Mouse (Mus musculus) right cerebral cortex, adult 18-20 months (tissue): ENCODE measurements at regions not wholly inside any gene's neighbourhood (a gene's known extent, or its start where the extent isn't known, plus 50 kb on each side); places are given as distances from the start of the nearest gene placed in this dataset.

Experiments used
- DNase-seq: peaks from one replicate; pipeline ENCODE4 v3.0.0; 2022; ENCODE audit warnings: mixed read lengths

DNA sequence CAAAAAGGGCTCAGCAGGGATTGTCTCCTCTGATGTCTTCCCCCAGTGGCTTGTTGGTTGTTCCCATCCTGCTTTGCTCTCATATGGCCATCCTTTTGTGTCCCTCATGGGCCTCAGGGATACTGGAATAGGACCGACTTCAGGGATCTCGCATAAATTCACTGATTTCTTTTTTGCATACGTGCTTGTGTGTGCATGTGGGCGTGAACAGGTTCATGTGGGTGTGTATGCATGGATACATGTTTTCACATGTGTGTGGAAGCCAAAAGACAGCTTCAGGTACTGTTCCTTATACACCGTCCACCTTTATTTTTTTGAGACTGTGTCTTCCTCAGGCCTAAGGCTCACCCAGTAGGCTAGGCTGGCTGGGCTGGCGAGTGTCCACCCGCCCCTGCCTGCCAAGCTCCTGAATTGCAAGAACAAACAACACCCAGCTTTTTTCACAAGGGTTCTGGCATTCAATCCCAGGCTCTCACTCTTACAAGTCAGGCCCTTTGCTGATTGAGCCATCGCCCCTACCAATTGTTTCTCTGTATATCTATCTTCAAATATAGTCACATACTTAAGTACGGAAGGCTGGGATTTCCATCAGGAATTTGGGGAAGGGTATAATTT, 127.0 kb upstream of the Hmgn3 start:
- DNase-seq, result no peak

DNA sequence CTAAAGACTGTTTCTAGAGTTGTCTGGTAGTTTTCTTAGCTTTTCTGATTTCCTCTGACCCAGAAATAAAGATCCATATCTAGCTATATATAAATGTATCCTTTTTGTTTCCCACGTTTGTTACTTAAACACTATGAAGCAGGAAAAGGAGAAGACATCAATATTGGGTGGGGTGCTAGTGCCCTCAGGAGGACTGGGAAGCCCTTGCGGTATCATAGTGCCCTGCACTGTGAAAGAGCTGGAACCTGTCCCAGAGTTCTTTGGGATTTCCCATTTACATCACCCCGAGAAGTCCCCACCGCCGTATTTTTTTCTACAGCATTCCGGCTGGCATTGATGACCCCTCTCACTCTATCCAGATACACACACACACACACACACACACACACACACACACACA, 119.3 kb upstream of the Hmgn3 start:
- DNase-seq, result no peak

DNA sequence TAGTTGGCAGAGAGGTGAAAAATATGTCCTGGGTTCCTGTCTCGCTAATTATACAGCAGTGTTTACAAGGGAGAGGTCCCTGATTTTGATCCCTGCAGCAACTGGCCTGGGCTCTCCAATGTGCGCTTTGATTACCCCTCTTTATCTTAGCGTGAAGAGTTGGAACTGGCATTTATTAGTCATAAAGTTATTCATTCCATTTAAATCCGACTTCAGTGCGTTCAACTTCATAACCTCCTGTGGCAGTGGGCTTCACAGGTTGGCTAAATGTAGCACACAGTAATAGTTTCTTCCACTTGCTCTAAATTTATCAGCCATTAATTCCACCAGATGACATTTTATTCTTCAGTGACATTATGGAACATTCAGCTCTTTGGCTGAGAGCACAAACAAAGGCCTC, 113.0 kb upstream of the Hmgn3 start:
- no peak for DNase-seq

DNA sequence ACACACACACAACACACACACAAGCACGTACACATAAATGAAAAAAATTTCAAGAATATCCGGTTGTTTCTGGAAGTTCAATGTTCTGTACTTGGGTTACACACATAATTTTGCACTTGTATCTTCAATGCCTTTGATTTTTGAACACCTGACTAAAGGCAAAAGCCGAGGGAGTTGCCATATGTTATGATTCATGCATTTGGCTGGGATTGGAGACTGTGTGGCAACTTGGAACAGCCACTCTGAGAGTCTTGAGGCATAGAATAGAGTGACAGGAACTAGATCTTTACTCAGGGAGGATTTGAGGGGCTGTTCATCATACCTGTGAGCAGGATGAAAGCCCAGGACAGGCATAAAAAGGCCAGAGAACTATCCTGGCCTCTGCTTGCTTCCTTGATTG, 112.5 kb upstream of the Hmgn3 start:
- peak; percentile 23 for DNase-seq

DNA sequence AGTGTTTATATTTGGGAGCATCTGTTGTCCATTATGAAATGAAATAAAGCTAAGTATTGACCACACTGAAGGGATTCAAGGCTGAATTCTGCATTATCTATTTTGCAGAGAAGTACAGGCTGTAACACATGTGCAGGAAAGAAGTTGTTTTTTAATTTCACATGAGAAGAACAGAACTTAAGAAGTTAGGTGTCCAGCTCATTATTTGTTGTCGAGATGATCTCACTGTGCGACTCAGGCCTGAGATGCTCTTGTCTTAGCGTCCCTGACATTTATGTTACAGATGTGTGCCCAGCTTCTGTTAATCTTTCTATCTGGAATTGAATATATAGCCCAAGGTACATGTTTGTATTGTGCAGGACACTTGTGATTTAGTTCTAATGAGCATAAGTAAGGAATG, 112.0 kb upstream of the Hmgn3 start:
- DNase-seq, result no peak

GRCm38 (mm10) chr9:83254356-83254755, 107.9 kb upstream of the Hmgn3 start:
- DNase-seq, result no peak

GRCm38 (mm10) chr9:83253789-83254188, 107.3 kb upstream of the Hmgn3 start:
- DNase-seq, result no peak

GRCm38 (mm10) chr9:83251793-83252192, 105.3 kb upstream of the Hmgn3 start:
- no peak for DNase-seq

- DNase-seq, result no peak
These were observed 103.4 kb upstream of the Hmgn3 start for GRCm38 (mm10) chr9:83249871-83250270.

DNA sequence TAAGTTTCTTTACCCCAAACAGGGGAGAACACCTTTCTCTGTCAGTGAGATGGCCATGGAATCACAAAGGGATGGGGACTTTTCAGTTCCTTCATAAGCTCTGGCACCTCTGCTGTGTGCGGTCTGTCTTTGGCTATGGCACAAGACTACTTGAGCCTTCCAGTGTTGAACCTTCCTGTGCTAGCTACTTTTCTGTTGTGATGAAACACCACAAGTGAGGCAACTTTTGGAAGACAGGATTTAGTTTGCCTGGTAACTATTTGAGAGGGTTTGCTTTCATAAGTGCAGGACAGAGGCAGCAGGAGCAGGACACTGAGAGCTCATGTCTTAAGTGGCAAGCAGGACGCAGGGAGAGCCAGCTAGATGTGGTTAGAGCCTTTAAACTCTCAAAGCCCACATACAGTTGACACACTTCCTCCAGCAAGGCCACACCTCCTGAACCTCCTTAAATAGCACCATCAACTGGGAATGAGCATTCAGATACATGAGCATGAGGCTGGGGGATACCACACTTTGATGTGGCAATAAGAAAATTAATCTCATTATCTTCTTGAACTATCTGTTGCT, 101.8 kb upstream of the Hmgn3 start:
- no peak for DNase-seq

GRCm38 (mm10) chr9:83247066-83247668, 100.7 kb upstream of the Hmgn3 start:
- no peak for DNase-seq

DNA sequence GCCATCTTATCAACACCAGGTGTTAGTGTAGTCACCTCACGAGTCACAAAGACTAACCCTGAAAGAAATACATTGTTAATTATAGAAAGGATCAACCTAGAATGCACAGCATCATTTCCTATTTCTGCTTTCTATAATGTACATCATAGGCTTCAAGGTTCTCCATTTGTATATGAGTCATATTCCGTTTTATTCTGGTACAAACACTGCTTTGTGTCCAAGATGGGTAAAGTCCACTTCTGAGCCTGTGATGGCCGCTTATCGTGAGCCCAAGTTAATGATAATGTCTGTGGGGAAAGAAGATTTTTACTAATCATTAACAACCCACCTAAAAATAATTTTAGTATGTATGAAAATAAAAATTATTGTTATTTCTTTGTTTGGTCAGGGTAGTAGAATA, 94.6 kb upstream of the Hmgn3 start:
- DNase-seq, result no peak

DNA sequence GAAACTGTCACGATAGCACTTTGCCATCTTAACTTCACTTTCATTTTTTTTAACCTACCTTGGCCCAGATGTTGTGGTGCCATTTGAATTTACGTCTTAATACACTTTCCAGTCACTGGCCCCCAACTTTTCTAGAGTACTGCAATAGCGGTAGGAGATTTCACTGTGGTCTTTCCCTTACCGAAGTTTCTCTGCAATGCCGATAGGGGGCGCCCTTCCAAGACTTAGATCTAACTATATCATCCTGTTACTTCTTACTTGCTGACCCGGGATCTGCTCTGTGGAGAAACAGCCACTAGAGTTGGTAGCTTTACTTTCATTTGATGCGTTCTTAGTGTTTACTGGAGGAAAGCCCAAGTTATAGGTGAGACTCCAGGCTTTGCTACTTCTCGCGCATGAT, 92.6 kb upstream of the Hmgn3 start:
- DNase-seq, result no peak

- DNase-seq, result no peak
These were observed 75.4 kb upstream of the Hmgn3 start for GRCm38 (mm10) chr9:83221866-83222265.

DNA sequence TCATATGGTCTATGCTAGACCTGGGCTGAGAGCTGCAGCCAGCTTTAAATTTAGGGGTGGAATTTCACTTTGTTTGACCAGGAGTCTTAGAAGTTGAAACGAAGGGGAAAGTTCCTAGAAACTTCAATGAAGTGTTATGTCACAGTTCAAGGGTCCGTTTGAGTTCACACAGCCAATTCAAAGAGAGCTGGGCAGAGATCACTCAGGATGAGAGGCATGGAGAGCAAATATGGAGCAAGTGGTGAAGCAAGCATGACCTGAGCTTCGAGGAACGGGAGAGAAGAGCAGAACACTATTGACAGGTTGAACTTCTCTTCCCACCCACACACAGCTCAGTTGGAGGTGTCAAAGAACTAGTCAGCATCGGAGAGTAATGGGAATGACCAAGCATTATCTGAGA, 56.1 kb upstream of the Hmgn3 start:
- DNase-seq, result no peak

DNA sequence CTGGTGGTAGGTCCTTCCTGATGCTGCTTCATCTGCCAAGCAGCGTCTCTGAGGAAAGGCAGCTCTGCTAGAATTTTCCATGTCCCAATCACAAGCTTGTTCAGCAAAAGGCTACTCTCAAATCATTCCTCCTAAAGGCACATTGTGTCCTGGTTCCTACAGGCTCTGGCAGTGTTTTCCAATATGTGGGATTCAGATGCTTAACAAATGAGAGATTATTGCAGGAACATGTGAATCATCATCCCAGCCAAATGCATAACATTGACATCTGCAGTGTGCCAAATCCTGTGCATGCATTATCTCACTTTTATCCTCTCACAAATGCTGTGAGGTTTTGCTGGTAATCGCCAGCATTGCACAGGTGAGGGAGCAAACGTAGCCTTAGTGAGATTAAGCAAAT, 53.3 kb upstream of the Hmgn3 start:
- DNase-seq, result peak; percentile 48

DNA sequence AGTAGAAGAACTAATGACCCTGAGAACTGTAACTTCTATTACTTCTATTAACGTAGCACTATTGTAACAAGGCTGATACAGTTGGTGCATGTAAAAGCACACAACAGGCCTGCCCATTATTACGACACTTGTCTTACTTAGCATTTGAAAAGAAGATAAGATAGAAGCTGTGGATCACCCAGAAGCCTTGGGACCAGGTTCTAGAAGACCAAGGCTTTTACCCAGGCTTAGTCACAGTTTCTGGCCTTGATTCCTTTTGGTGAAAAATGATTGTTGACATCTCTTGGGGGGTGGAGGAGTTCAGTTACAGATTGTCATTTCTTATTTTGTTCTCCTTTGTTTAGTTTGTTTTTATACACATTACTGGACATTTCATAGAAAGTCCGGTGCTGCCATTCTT, 52.7 kb upstream of the Hmgn3 start:
- DNase-seq, result no peak

DNA sequence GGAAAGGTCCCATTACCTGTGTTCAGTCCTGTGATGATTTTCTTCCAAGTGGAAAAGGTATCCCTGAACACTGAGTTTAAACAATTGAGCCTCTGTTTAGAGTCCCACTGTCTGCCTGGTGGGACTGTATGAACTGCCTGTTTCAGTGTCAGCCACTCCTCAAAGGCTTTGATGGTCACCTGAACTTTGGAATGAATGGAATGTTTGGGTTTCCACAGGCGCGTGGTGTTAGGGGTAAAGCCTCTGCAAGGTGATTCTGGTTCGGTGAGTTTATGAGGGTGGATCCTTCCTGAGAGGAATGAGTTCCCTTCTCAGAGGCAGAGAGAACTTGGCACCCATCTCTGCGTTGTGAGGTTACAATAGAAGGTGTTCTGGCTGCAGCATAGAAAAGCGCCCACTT, 50.5 kb upstream of the Hmgn3 start:
- DNase-seq, result no peak
